Mouse (Mus musculus): ENCODE data around the gene Fnip2.

DNA sequence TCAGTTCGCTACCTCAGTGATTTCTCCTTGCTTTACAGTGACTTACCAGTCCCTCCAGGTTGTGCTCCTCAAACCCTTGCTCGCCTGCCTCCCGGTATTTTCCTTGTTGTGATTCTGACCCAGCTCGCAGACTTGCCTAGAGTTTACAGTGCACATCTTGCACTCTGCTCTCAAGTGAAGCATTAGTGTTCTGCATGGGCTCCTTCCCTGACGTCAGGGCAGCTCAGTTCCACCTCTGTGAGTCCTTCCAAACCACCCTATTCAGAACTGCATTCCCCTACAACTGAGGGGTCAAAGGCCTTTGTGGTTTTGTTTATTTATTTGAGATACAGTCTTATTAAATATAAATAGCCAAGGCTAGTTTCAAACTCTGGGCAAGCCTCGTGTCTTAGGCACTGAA, 10.6 kb upstream of the Fnip2 start:
- TF ChIP-seq EP300 (IDR thresholded peaks at IDR 0.05; ENCODE audit: low read length) (no peak), TCF12 (IDR thresholded peaks at IDR 0.05; ENCODE audit: low read depth, low read length) (no peak), GABPA (IDR thresholded peaks at IDR 0.05; ENCODE audit: insufficient replicate concordance, low read depth, low read length) (no peak)

All from CH12.LX (cell line).